ENCODE assay signal across 8 mouse cellular contexts in genomic region chr2:48441296-48441990, GRCm38 (mm10).
DNase-seq lines count a peak whose midpoint lies in the region; ATAC-seq and TF ChIP-seq lines count a peak whose summit lies in the region.

No protein-coding gene starts in this region.

- 59% methylated on average over 11 of the region's 11 CpGs for WGBS in embryonic facial prominence, embryonic 10.5 days
- 53% methylated on average over 11 of the region's 11 CpGs for WGBS in lung, adult 2 months
- WGBS in stomach, postnatal 0 days = 33% methylated on average over 11 of the region's 11 CpGs

- H3K27me3 ChIP-seq in embryonic facial prominence, embryonic 10.5 days (replicated peaks; ENCODE audit: low read depth, poor library complexity, severe bottlenecking) = no peaks in the 10 kb centered on the region
- H3K27me3 ChIP-seq in stomach, postnatal 0 days (ENCODE audit: control insufficient read depth, insufficient read depth, low read length) = no peaks in the 10 kb centered on the region

- peak overlapping the region; percentile 57 for H3K27ac ChIP-seq in embryonic facial prominence, embryonic 10.5 days (replicated peaks)
- H3K27ac ChIP-seq in stomach, postnatal 0 days (replicated peaks) = peak overlapping the region; percentile 78

- TF ChIP-seq EP300 in stomach, postnatal 0 days (optimal IDR thresholded peaks at IDR 0.05) = no peak

- no peak overlapping the region for H3K4me3 ChIP-seq in embryonic facial prominence, embryonic 10.5 days
- H3K4me3 ChIP-seq in lung, adult 2 months (replicated peaks; ENCODE audit: extremely low read depth, low read depth, low read length) = no peak overlapping the region
- no peak overlapping the region for H3K4me3 ChIP-seq in stomach, postnatal 0 days (ENCODE audit: low read depth, low read length)

- ATAC-seq in stomach, postnatal 0 days (ENCODE audit: low FRiP score, low TSS enrichment) = peak; percentile 86

- H3K4me2 ChIP-seq in stomach, postnatal 0 days (replicated peaks; ENCODE audit: low read depth) = peak overlapping the region; percentile 39

- H3K36me3 ChIP-seq in embryonic facial prominence, embryonic 10.5 days (replicated peaks) = no peaks in the 10 kb centered on the region
- H3K36me3 ChIP-seq in stomach, postnatal 0 days (ENCODE audit: control insufficient read depth, insufficient read depth, low read length) = no peaks in the 10 kb centered on the region

- no peak for TF ChIP-seq POLR2A in lung, adult 2 months (IDR thresholded peaks at IDR 0.05; ENCODE audit: borderline replicate concordance, extremely low read depth, low read depth, low read length)

- H3K9ac ChIP-seq in stomach, postnatal 0 days (ENCODE audit: low read length) = no peak overlapping the region

- H3K4me1 ChIP-seq in embryonic facial prominence, embryonic 10.5 days = peaks cover 20% of the 10 kb centered on the region
- peaks cover 4% of the 10 kb centered on the region; the same call in 1 of the 2 replicates for H3K4me1 ChIP-seq in lung, adult 2 months (ENCODE audit: control insufficient read depth, insufficient read depth, low read length)
- no peaks in the 10 kb centered on the region for H3K4me1 ChIP-seq in stomach, postnatal 0 days (replicated peaks; ENCODE audit: control insufficient read depth, insufficient read depth)

- H3K9me3 ChIP-seq in embryonic facial prominence, embryonic 10.5 days = no peaks in the 10 kb centered on the region
- H3K9me3 ChIP-seq in stomach, postnatal 0 days (ENCODE audit: control insufficient read depth, low read length) = no peaks in the 10 kb centered on the region

- no peak for TF ChIP-seq CTCF in lung, adult 2 months (IDR thresholded peaks at IDR 0.05; ENCODE audit: insufficient read depth, low read length)
- TF ChIP-seq CTCF in stomach, postnatal 0 days (IDR thresholded peaks at IDR 0.05; ENCODE audit: low read depth) = no peak; the same call in 1 of the 2 replicates

- DNase-seq in ES-CJ7 (ENCODE audit: low read depth, low spot score) = peak; percentile 9
- peak; percentile 51 for DNase-seq in embryonic facial prominence, embryonic 10.5 days (ENCODE audit: low spot score)
- peak; percentile 78 for DNase-seq in kidney, adult 18-20 months
- DNase-seq in lung, adult 2 months = peak; percentile 33
- peak; percentile 81 for DNase-seq in stomach, postnatal 0 days (ENCODE audit: low spot score)
- DNase-seq in frontal cortex, postnatal 25 days (ENCODE audit: low spot score in 2 of 2) = no peak
- no peak for DNase-seq in right cerebral cortex, postnatal 25 days
- DNase-seq in frontal cortex, postnatal 36 days (ENCODE audit: low spot score in 2 of 2) = no peak

Comparison
In these comparisons a context has a peak if more than half of its experiments do, and no peak if none do; other contexts are left out.
1. DNase-seq: peak in ES-CJ7 (single experiment), embryonic facial prominence, embryonic 10.5 days (single experiment), kidney, adult 18-20 months (single experiment), lung, adult 2 months (single experiment) and stomach, postnatal 0 days (single experiment); none in frontal cortex, postnatal 25 days (0 of 2), right cerebral cortex, postnatal 25 days (single experiment) and frontal cortex, postnatal 36 days (0 of 2).